Mouse (Mus musculus) adrenal gland, adult 18-20 months (tissue): ENCODE results near the gene Ipcef1. TPM values are rescaled to one million over a fixed set of nuclear protein-coding genes. Genes with fewer than 3 reads are reported as not detected.
"Not testable (repeated sequence)": the region's sequence is repeated elsewhere in the genome, so short reads cannot be mapped to it uniquely, and the experiment has no call there.

Source experiments
- DNase-seq, 2 experiments: peaks; one replicate each; pipeline ENCODE4 v3.0.0; 2021 to 2022; ENCODE audit warnings: low spot score in 2 of 2
- total RNA-seq, 2 experiments: library from RNA; stranded (reverse); gene quantifications; 1 replicate in 1 of 2; 2 replicates in 1 of 2; pipeline ENCODE4 v1.2.3; 2021

Ipcef1 gene
- total RNA-seq, 2 experiments from 2014 or later = 0.40 to 0.51 TPM

DNA sequence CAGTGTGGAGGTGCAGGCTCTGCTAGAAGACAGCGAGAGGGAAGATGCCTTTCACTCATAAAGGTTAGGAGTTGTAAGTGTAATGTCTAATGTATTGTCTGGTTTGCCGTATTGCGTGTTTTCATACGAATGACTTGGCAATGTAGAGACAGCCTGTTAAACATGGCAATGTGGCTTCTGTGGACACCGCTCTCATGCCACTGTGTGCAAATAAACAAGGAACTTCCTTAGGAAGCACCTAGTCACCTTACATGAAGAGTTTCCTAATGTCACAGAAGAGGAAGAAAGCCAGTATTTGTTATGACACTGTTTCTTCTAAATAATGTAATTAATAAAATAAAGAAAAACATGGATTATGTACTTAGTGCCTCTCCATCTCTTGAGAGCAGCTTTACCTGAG, 15.1 kb downstream of the Ipcef1 start:
- DNase-seq = no peak

DNA sequence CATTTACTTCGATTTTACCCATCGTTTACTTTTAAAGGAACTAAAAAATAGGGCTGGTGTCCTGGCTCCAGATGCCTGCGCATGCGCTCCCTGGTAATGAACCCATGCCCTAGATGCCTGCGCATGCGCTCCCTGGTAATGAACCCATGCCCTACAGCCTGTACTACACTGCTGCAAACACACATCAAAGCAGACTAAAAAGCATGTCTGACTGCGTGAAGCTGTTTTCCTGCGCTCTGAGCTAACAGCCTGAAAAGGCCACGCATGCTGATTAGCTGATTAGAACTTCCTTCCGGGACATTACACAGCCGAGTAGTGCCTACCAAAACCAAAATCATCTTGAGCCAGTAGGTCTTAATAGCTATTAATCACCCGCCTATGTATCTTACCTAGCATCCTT, 16.7 kb downstream of the Ipcef1 start:
- no peak for DNase-seq

DNA sequence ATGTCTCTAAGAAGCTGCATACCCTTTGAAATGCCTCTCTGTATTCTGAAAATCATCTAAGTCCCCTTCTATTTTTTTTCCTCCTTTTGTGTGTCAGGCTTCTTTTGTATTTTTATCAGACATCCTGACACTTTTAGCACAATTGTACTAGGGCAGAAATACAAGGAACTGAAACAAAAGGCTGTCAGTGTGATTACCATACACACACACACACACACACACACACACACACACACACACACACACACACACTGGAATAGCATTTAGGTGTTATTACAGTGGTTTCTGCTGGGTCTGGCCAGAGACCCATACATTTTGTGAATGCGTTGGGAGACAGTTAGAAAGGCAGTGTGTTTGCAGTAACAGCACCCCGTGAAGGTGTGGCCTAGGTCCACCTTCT, 18.8 kb downstream of the Ipcef1 start:
- no peak for DNase-seq

DNA sequence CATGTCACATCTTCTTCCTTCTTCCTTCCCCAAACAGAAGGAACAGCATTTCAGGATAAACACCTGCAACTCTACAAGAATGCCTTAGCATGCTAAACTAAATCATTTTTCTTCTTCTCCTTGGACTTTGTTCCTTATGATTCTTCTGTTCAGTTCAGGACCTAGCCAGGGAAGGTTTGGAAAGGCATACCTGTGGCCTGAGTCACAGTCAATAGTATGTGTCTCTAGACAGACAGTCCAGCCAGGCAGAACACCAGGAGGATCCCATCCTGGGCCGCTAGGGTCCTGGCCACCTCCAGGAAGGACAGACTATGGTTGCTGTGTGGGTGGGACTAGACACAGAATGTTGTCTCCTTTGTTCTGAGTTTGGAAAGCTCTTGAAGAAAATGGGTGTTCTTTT, 27.2 kb downstream of the Ipcef1 start:
- DNase-seq = no peak

DNA sequence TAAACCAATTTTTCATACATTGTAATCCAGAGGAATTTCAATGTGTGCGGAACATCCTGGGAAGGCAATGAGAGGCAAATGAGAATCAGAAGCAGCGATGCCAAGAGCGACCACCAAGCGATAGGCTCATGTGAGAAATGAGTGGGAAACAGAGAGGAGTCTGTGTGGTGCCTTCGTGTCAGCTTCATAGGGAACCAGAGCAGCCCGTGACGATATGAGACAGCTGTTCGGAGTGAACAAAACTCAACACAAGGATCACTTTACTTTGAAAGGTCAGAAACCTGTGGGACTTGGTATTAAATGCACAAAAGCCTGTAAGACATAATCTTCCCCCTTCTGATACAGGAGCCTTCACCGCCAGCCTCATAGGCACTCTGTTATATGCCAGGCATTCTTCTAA, 31.7 kb downstream of the Ipcef1 start:
- DNase-seq = no peak

DNA sequence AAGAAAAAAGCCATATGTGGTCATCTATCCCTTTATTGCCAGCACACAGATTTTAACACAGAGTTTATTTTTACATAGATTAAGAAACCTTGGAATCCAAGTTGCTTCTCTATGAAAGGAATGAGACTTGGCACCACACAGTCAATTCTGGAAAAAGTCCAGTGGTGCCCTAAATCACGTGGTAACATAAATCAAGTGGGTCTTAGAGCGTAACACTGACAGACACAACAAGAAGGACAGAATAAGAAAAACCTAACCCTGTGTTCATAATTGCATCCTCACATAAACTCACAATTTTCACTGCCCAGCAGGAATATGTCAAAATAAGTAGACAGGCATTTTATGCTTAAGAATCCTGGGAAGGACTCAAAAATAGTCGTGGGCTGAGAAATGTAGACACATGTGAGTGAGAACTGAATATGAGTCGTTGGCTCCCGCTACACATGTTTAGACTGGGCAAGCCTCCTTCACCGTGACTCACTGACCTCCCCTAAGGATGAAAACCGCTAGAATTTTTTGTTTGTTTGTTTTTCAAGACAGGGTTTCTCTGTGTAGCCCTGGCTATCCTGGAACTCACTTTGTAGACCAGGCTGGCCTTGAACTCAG, 32.4 kb downstream of the Ipcef1 start:
- no peak for DNase-seq

DNA sequence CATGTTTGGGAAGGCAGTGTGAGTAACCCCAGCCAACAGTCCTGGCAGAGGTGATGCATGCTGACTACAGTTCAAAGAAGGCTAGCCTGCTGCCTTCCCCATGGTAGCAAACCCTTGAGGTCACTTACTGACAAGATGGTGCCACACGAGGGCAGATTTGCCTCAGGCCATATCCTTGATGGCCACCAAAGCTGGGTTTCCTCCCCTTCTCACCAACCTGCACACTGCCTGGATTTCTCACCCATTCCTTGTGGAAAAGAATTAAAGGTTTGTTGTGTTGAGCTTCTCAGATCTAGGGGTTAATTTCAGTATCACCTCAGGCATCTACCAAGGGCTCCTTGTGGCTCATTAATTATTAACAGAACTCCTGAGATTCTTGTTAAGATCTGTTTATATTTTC, 37.1 kb downstream of the Ipcef1 start:
- no peak for DNase-seq

DNA sequence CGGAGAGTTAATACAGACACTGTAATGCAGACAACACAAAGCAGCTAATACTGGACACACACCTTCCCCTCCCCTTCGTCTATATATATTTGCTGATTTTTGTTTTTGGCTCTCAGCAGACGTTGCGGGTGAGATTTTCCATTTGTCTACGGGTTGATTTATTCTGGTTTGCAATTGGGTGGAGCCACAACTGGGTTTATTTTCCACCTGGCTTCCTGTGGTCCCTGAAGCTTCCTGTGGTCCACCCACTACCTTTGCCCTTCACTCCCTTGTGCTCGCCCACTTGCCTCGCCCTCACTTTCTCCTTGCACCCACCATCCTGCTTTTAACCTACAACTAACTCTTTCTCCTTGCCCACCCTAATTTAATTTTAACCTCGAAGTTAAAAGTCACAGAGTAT, 41.7 kb downstream of the Ipcef1 start:
- DNase-seq = no peak

DNA sequence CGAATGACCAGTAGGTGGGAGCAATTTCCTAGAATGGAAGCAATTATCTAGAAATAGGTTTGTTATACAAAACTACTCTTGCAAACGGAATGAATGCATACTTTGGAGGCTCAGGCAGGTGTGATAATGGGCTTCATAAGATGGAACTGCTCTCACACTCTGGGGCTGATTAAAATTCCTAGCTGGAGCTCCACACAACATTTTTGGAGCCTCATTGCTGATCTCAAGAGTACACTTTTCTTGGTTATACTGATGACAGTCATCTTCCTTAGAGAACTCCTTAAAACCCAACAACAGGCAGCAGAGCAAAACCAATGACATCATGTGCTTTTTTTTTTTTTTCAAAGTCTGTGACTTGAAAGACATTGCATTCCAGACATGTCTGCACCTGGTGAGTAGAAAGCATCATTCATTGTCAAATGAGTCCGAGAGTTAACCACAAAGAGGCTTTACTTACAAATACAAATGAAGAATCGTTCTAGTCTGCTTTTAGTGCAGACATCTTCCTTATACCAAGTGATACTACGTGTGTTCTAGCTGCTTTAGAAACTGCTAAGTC, 47.2 kb downstream of the Ipcef1 start:
- DNase-seq = no peak

DNA sequence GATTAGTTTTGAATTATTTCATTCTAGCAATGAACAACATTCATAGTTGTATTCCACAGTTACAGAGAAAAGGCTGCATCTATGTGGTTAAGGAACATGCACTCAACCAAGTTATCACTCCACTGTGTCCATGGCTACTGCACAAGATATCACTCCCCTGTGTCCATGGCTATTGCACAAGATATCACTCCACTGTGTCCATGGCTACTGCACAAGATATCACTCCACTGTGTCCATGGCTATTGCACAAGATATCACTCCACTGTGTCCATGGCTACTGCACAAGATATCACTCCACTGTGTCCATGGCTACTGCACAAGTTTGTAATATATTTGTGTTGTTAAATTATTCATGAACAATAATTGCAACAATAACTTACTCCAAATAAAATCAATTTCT, 48.4 kb downstream of the Ipcef1 start:
- DNase-seq = not testable (repeated sequence)

DNA sequence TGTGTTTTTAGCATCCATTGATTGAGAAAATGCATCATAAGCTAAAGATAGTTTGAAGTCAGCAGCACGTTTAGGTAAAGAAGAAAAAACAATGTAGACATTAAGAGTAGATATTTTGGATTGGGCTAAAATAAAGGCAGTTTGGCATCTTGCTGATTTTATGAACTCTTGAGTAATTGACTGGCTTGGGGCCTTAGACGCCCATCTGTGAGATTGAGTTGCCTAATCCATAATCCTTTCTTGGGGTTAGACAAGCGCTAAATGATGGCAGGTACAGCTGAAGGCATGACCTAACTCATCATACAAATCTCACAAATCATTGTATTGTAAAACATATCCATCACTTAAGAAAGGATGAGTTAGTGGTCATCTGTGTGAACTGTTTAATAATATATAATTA, 52.9 kb downstream of the Ipcef1 start:
- no peak for DNase-seq

DNA sequence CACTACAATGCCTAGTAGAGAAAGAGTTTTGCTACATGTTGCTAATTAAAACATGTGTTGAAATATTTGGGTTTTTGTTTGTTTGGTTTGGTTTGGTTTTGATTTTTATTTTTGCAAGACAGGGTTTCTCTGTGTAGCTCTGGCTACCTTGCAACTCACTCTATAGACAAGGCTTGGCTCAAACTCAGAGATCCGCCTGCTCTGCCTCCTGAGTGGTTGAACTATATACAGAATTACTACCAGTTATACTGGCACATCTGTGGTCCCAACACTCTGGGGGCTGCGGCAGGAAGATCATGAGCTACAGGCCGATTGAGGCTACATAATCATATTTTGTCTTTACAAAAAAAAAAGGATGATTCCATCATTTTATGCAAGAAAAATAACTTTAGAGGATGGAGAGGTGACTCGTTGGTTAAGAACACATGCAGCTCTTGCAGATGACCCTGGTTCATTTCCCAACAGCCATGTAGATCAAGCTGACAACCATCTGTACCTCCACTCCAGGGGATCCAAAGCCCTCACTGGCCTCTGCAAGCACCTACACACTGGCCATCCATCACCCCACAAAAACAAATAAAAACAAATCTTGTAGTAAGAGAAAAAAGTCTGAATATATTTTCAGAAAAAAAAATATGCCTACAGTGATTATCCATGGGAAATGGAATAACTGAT, 53.6 kb downstream of the Ipcef1 start:
- no peak for DNase-seq

DNA sequence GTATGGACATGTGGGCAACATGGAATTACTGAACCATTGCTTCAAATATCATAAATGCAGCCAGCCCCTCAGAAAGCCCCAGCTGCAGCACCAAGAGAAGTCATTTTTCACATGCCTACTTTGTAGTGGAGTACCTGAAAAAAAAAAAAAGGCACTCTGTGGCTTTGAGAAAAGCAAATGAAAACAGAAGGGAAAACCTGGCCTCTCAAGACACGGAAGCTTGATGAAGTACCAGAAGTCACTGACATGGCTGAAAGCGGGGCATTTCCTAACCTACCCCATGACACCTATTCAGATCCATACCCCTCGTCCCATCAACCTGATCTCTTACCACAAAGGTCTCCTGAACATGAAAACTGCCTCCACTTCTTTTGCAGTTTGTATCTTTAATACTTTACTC, 55.4 kb downstream of the Ipcef1 start:
- DNase-seq = no peak

DNA sequence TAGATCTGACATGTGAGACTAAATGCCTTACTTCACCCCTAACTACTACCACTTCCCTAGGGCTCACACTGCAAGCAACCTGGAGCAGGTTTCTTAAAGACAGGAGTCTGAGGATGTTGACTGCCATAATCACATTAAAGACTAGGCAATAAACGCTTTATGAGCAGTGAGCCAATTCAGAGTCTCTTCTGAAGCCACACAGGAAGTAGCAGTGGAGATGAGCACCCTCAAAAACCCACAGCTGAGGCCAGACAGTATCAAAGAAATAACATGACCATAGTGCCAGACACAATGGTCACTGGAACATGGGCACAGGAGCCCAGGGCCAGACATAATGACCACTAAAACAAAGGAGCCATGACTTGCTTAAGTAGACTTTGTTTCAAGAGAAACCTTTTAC, 63.7 kb downstream of the Ipcef1 start:
- no peak for DNase-seq

DNA sequence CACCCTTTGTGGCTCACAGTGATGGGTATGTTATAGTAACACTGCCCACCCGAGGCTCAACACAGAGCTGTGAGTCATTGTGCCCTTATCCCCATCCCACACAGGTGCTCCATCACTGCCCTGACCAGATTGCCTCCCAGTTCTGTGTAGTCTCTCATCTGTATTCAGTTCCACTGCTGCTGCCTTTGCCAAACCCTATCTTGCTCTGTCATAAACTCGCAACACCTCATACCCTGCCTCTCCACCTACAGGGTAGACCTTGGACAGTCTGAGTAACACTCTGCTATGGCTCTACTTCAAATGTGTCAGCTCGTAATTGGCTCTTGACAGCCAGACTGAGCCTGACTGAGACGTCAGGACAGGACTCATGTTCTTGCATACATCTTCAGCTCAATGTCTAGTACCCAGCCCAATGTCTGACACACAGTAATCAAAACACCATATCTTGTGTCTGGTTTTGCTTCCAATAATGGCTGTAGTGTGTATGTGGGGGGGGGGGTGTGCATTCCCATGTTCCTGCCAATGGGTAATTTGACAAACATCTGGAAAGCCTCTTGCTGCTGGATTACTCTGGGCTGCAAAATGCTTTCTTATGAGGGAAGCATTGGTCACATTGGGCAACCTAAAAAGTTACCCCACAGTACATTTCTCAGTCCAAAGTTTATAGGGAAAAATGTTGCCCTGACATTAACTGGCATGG, 64.7 kb downstream of the Ipcef1 start:
- DNase-seq = no peak

DNA sequence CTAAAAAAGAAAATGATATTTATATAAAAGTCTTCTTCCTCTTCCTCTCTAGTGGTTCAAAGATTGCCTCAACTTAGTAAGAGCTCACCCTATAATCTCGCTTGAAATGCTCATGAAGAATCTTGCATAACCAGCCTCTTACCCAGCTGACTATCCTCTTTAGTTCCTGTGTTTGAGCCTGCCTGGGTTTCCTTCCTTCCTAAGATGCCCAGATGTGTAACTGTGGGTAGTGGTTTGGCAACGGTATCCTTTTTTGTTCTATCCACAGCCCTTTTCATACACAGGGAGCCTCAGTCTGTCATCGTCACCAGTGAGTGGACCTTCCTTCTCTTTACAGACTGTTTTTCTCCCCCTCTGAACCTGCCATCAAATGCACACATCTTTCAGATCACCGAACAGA, 66.0 kb downstream of the Ipcef1 start:
- DNase-seq = no peak

DNA sequence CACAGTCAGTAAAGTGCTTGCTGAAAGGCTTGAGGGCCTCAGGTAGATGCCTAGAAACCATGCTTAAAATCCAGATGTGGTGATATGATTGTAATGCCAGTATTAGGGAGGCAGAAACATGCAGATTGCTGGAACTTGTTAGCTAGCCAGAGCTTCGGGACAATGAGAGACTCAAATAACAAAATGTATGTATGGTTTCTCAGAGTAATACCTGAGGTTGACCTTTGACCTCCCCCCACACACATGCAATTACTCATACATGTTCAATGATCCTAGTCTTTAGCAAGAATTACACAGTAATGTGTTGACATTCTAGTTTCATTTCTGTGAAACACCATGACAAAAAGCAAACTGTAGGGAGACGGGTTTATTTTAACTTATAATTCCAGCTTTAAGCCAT, 68.8 kb downstream of the Ipcef1 start:
- no peak for DNase-seq

DNA sequence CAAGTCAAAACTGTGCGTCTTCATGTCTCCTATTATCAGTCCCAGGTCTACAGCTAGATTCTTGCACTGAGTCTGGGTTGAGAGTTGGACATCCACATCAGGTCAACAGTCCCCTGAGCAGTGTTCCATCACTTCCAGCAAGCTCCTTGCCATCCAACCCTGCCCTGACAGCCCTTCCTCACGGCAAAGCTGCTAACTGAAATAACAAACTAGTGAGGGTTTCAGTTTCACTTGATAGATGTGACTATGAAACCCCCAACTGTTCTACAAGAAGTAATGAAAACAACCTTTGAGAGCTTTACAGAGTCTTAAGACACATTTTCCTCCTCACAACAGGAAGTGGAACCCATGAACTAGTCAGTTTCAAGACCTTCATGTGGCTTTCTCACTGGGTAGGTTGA, 69.5 kb downstream of the Ipcef1 start:
- no peak for DNase-seq

DNA sequence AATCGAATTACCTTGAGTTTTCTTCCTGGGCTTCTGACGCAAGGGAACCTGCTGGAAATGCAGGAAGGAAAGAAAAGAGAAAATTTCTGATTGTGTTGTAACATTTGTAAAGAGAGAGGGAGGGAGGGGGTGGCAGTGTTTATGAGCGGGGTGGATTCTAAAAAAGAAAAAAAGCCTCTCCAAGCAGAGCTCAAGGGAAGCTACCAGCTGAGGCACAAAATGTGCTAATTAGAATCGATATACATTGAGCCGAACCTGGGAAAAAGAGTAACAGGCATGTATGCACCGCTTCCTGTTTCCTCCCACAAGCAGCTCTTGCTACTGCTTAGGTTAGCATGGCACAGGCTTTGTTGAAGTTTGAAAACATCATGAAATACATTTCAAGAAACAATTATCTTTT, 72.0 kb downstream of the Ipcef1 start:
- no peak for DNase-seq

DNA sequence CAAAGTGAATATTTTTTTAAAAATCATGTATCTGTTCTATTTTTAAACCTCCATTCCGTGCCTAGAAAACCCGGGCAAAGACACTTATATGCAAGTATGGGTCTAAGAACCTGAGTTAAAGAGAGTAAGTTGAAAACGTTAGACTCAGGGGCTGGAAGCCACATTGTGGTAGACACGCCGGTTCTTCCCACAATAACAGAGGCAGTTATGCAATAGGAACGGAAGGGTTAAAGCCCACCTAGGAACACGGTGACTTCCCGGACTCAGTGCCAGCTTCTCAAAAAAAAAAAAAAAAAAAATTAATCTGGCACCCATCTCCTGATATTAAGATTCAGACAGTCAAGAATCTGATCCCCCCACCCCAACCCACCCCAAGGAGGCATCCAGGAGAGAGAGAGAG, 72.5 kb downstream of the Ipcef1 start:
- no peak for DNase-seq

DNA sequence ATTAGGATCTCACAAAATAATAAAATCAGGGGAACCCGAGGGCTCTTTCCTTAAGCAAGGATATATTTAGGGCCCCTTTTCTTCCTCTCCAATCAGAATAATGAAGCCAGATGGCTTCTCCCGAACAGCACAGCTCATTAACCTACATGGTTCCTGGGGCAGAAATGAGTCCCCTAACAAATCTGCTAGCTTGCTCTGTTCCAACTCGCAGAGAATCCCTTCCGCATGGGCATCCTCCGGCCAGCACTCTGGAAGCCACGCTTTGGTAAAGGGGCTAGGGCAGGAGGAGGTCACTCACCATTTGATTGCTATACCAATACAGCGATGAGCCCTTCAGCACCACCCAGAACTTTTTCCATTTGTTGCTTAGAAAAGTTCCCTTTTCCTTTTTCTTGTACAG, 73.1 kb downstream of the Ipcef1 start:
- no peak for DNase-seq

DNA sequence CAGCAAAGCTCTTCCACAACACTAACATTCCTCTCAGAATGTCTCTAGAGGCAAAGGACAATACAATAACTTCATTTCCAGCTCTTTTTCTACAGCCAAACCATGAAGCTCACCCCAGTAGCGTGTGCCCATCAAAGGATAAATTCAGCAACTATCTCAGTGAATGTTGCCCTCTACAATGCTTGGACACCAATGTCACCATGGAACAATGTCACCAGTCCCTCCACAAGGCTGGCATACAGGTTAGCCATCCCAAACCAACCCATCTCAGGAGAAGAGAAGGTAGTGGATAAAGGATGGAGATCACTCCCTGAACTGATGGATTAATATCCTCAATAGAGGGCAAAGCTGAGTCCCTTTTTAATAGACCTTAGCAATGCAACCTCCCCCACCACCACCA, 73.5 kb downstream of the Ipcef1 start:
- DNase-seq = no peak
